Mouse (Mus musculus) left cerebral cortex, postnatal 10 days (tissue): ENCODE data around the gene Hhat. TPM values are rescaled to one million over a fixed set of nuclear protein-coding genes. Genes with fewer than 3 reads are reported as not detected.

Experiments used
- DNase-seq, 2 experiments: peaks; one replicate each; pipeline ENCODE4 v3.0.0; 2021 to 2022; ENCODE audit warnings: low spot score in 2 of 2, mixed read lengths in 1 of 2; ENCODE audit errors: extremely low spot score in 1 of 2
- intact Hi-C: fragments of 180-260 bp; cut with DNase I; formaldehyde crosslinking; loops from one replicate; pipeline ENCODE4 v1.15.1; 2025
- total RNA-seq, 2 experiments: library from RNA; stranded (reverse); gene quantifications; 2 replicates each; pipeline ENCODE4 v1.2.3; 2021

Gene Hhat
- total RNA-seq, 2 experiments from 2014 or later: 1.7 to 1.8 TPM

GRCm38 (mm10) chr1:192749270-192750041 is 21.6 kb downstream of the Hhat start:
- DNase-seq: no peak
- intact Hi-C loops: no loop called here

- intact Hi-C loops: no loop called here
- no peak for DNase-seq
These were observed 24.8 kb downstream of the Hhat start for GRCm38 (mm10) chr1:192746201-192746600.

GRCm38 (mm10) chr1:192745240-192746101 is 25.6 kb downstream of the Hhat start:
- intact Hi-C loops: no loop called here
- DNase-seq: peak in 1 of 2 experiments; percentile 52

- intact Hi-C loops: no loop called here
- DNase-seq: no peak
These were observed 26.2 kb downstream of the Hhat start for GRCm38 (mm10) chr1:192744880-192745239.

GRCm38 (mm10) chr1:192742394-192743251 is 28.4 kb downstream of the Hhat start:
- no peak for DNase-seq
- intact Hi-C loops: no loop called here

GRCm38 (mm10) chr1:192741896-192742295 is 29.1 kb downstream of the Hhat start:
- DNase-seq: no peak
- intact Hi-C loops: no loop called here

GRCm38 (mm10) chr1:192736524-192736923 is 34.5 kb downstream of the Hhat start:
- peak in 1 of 2 experiments; percentile 31 for DNase-seq
- intact Hi-C loops: no loop called here

- intact Hi-C loops: no loop called here
- no peak for DNase-seq
These were observed 35.0 kb downstream of the Hhat start for GRCm38 (mm10) chr1:192736002-192736426.

- no peak for DNase-seq
- intact Hi-C loops: no loop called here
These were observed 40.5 kb downstream of the Hhat start for GRCm38 (mm10) chr1:192730517-192730916.

- intact Hi-C loops: loop anchor here (5.0 kb wide), 1 partner anchor 185 kb away; no protein-coding TSS in a partner anchor
- DNase-seq: peak in 1 of 2 experiments; percentile 61
These were observed 43.9 kb downstream of the Hhat start for GRCm38 (mm10) chr1:192726996-192727624.

GRCm38 (mm10) chr1:192722147-192722546 is 48.9 kb downstream of the Hhat start:
- peak; percentile 31 to 76 for DNase-seq
- intact Hi-C loops: no loop called here

GRCm38 (mm10) chr1:192720156-192720555 is 50.9 kb downstream of the Hhat start:
- DNase-seq: no peak
- intact Hi-C loops: no loop called here

- intact Hi-C loops: loop anchor here (2.0 to 10.0 kb wide), 2 partner anchors 377 to 523 kb away; no protein-coding TSS in a partner anchor
- peak in 1 of 2 experiments; percentile 60 for DNase-seq
These were observed 59.2 kb downstream of the Hhat start for GRCm38 (mm10) chr1:192711779-192712348.

GRCm38 (mm10) chr1:192700339-192701073 is 70.5 kb downstream of the Hhat start:
- intact Hi-C loops: no loop called here
- no peak for DNase-seq

GRCm38 (mm10) chr1:192699101-192699500 is 71.9 kb downstream of the Hhat start:
- no peak for DNase-seq
- intact Hi-C loops: no loop called here

- no peak for DNase-seq
- intact Hi-C loops: no loop called here
These were observed 74.6 kb downstream of the Hhat start for GRCm38 (mm10) chr1:192696371-192696863.

- intact Hi-C loops: no loop called here
- DNase-seq: no peak
These were observed 77.4 kb downstream of the Hhat start for GRCm38 (mm10) chr1:192693644-192694043.
